Mouse (Mus musculus) lung, postnatal 10 days (tissue): ENCODE measurements at regions not wholly inside any gene's neighbourhood (a gene's known extent, or its start where the extent isn't known, plus 50 kb on each side); places are given as distances from the start of the nearest gene placed in this dataset.
A peak's percentile ranks its signal among the peaks of the same experiment; 100 is the strongest.
"Not testable (repeated sequence)": the region's sequence is repeated elsewhere in the genome, so short reads cannot be mapped to it uniquely, and the experiment has no call there.

Experiments
- DNase-seq: peaks from one replicate; pipeline ENCODE4 v3.0.0; 2021

DNA sequence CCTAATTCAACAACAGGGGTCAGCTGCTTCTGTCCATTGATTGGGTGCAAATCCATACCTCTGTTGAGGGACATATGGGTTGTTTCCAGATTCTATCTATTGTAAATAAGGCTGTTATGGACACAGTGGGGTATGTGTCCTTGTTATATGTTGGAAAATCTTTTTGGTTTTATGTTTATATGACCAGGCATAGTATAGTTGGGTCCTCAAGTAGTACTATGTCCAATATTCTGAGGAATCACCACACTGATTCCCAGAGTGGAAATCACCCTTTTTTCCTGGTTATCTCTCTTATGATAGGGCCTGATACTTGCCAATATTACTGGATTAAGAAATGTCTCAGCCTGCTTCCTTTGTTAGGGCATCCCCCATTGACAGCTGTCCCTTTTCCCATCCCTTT is 1471.0 kb downstream of the Kcnt2 start:
- DNase-seq = no peak

DNA sequence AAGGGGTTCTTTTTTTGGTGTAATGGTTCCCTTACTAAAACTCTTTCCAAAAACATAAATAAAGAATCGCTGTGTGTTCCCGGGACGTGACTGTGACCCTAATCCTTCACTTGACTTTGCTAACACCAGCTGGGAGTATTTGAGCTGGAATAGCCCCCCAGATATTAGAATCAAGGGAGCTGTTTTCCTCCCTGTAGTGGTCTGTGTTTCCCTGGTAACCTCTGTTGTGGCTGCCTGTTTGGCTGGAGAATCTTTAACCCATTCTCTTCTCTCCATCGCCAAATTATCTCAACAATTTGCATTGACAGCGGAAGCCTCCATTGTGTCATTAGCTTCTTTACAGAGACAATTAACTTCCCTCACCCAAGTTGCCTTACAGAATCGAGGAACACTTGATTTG is 1471.6 kb downstream of the Kcnt2 start:
- DNase-seq = no peak

GRCm38 (mm10) chr1:141741299-141741698 is 1495.3 kb downstream of the Kcnt2 start:
- no peak for DNase-seq

GRCm38 (mm10) chr1:141776059-141776458 is 1530.1 kb downstream of the Kcnt2 start:
- no peak for DNase-seq

DNA sequence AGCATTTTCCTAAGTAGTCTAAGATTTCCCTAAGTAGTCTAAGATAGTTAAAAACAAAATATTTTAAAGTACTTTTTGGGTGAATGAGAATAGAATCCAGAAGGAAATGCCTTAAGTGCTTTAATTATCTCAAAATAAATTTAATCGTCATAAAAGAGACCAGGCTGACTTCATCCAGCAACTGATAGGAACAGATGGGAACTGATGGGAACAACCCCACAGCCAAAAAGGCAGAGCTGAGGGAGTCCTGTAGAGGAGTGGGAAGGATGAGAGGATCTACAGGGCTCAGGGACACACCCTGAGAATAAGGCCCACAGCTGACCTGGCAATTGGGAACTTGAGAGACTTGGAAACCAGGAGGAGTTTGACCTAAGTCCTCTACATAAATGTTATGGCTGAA is 1537.4 kb downstream of the Kcnt2 start:
- DNase-seq = no peak

DNA sequence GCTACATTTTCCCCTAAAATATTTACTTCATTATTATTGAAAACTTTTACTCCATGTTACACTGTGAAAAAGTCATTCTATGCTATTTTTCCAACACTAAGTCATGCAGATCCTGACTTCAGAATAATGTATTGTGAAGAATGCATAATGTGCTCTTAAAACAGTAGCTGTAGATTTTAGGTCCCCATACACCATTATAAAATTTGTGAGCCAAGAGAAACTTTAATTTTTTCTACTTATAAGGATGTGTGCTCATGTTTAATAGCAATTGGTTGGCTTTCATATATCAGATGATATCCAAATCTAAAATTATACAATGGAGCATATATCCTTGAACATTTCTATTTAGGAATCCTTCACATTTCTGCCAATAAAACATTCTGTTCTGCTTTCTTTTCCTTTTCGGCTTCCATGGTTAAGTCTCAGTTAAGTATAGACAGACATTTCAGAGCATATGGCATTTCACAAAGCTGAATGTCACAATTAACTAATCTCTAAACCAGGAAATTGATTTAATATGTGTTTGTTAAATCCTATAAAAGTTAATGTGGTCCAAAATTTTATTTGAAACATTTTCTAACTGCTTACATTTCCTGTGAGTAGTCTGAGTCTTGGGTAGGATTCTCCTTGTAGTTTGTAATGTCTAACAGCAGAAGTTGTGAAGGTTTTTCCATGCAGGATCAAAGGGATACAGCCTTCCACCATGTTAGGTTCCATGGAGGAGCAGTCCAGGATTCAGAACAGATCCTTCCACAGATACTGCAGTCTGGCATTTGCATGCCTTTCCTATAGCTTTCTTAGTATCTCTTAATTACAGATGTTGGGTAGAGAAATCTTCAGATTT is 1567.6 kb downstream of the Kcnt2 start:
- no peak for DNase-seq

- DNase-seq = no peak
Observed at GRCm38 (mm10) chr1:141831444-141831843, 1585.5 kb downstream of the Kcnt2 start.

- DNase-seq = no peak
Observed at GRCm38 (mm10) chr1:141842547-141842946, 1596.6 kb downstream of the Kcnt2 start.

DNA sequence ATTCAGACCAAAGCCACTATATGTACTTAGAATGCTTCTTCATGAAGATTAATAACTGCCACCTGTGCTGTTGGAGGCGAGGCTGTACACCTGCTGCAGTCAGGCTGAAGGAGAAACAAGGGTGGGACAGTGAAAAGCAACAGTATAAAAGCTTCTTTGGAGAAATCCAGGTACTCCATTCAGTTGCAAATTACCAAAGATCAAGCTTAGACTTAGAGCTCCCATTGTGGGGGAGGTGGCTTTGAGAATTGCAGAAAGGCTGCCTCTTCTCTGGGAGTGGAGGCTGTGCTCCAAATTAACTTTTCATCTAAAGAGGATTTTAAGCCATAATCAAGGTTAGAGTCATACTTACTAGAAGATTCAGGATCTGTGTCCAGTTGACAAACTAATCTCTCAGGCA is 1607.9 kb downstream of the Kcnt2 start:
- not testable (repeated sequence) for DNase-seq

DNA sequence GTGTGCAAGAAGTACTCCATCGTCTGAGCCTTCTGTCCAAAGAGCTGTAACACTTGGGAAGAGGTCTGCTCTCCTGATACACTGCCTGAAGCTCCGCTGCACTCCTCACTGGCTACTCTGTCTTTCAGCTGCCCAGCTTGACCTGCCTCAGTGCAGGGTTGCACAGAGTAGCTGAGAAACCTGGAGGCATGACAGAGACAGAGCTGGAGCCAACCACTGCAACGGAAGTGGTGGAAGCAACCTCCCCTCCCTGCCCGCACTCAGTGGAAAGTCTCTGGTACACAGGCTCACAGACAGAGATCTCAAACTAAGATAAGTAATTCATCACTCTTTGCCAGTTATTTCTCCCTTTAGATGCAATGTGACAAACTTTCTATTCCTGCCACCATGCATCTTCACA is 1638.4 kb downstream of the Kcnt2 start:
- DNase-seq = no peak

DNA sequence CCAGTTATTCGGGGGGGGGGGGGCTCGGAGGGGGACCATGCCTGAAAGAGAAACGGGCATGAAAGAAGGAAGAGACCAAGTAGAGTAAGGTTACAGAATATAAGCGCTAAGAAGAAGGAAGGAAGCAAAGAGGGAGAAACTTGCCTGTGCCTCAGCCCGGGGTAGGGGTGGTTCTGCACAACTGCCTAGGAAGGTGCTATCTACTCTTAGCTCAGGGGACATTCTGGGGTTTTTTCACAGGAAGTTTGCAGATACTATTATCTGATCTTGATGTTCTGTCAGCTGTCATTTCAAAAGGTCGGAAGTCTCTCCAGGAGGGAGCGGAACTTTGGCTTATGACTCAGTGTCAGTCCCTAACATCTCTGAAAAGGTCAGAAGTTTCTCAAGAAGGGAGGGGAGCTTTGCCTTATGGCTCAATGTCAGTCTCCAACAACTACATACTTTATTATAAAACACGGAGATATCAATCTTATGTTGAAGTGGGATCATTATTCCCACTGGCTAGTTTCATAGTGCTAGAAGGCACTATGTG is 1652.0 kb downstream of the Kcnt2 start:
- no peak for DNase-seq

GRCm38 (mm10) chr1:141911714-141912398 is 1665.9 kb downstream of the Kcnt2 start:
- no peak for DNase-seq

DNA sequence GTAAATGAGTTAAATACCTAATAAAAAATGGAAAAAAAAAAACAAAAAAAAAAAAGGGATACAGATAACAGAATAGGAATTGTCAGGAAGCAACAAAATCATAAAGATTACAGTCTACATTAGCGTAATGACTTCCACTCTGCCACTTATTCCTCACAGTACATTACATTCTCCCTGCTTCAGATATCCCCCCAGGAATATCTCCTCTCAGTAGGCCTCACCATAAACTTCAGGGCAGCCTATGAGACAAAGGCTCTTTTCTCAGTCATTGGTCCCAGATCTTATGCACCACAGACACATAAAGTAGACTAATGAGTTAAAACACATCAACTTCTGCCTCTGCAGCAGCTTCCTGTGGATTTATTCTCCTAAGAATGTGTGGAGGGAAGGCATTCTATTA is 1680.2 kb downstream of the Kcnt2 start:
- no peak for DNase-seq

DNA sequence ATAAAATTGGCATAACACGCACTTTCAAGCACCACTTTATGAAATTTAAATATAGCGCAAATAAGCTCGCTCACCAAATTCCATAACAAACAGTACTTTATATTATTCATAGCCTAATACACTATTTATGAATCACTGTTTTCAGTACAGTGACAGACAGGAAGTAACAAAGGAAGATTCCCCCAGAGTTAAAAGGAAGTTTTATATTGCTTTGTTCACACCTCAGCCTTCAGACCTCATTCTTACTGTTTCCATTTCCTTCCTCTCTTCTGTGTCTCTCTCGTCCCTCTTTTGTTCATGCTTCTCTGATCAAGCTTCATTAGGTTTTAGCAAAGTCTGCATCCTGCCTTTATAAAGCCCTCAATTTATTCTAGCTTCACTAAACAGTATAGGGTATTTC is 1680.8 kb downstream of the Kcnt2 start:
- DNase-seq = no peak

DNA sequence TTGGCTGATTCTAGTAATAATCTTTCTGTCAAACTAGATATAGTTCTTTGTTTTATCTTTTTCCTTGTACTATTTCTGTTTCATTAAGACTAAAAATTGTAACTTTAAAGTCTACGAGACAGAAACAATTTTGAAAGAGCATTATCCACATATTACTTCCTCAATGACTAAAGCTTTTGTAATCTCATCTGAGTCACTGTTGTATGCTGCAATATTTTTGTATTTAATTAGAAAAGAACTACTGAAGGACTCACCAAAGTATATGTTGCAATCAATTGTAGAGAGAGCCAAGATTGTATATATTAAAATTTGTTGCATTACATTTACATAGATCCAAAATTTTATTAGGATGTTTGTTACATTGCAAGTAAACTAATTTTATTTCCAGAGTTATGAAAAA is 1692.4 kb upstream of the B3galt2 start:
- no peak for DNase-seq

DNA sequence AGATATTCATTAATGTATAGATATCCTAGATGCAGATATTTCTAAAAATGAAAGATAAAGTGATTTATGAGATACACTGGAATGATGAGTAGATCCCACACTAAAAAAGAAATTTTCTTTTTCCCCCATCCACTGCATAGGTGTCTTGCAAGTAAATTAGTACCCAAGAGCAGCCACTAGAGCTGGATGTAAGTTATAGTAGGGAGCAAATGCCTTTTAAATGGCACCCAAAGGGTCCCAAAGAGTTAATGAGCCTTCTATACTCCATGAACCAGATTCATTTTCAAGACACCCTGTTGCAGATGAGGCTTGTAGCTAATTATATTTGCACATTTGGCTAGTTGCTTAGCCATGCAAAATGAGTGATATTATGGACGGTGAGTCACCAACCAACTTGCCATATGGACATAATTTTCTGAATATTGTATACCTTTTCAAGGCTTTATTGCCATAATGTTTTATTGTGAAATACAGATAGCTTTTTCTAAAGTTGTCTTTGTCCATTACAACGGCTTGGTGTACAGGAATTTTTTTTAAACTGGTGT is 1686.1 kb upstream of the B3galt2 start:
- DNase-seq = no peak

- DNase-seq = peak; percentile 10
Observed at GRCm38 (mm10) chr1:141961743-141962142, 1678.7 kb upstream of the B3galt2 start.

DNA sequence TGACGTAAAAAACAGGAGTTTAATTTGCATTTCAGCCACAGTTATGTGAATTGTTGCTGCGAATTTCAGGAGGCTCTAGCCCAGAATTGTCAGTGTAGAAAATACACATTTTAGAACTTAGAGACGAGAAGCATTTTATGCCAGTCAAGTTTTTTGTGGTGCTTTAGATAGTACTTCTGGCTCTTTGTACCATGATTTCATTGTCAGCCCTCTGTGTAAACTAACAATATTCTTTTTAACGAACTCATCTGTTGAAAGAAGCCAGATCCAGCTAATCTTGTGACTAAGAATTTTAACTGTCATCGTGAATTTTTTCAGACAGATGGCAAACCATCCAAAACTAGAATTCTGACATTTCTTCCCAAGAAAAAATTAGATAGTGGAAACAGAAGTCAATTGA is 1672.3 kb upstream of the B3galt2 start:
- no peak for DNase-seq

- no peak for DNase-seq
Observed at GRCm38 (mm10) chr1:141974329-141974728, 1666.1 kb upstream of the B3galt2 start.

DNA sequence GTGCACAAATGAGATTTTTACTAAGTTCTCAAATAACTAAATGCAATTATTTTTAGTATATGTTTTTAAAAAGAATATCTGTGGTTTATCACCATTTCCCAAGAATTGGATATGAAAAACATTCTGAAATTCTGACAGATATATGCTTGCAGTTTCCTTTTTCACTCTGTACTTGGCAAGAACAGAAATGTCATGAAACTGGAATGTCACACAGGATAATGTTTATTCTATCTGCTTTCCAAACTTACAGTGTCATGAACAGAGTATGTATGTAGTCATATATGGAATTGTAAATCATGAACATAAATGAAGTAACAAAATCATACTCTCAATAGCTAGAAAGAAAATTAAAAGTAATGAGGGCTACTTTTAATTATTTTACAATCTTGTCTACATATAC is 1640.7 kb upstream of the B3galt2 start:
- DNase-seq = no peak

GRCm38 (mm10) chr1:142000335-142000734 is 1640.1 kb upstream of the B3galt2 start:
- no peak for DNase-seq

- no peak for DNase-seq
Observed at GRCm38 (mm10) chr1:142006316-142006715, 1634.1 kb upstream of the B3galt2 start.

DNA sequence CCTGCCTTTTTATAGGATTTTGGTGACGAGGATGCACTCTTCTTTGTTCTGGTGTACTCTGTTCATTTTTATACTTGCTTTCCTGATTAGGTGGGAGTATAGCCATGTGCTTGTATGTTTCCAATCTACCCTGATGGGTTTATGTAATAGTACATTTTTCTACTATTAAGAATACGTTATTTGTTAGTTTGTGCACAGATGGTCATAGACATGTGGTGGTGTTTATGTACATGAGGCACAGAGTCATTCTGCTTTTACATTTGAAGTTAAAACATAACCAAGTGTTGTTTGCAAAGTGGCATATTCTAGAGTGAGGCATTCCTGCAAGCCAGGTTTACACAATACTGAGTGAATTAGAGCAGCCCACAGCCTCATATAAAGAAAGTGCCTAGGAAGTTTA is 1597.7 kb upstream of the B3galt2 start:
- DNase-seq = no peak

DNA sequence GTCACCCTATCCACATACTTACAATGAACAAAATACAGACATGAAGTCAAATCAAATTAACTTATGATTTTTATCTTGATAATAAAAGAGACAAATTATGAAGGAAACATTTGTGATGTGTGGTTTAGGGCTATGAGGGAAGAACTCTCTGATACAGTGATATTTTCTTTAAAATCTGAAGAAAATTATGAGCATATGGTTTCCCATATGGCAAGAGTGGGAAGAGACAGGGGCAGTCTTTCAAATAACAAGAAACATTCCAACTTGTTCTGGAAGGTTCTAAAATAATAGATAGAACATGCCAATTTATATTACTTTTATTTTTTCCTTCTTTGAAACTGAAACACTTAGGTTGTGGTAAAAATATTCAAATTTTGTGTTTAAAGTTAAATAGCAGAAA is 1585.3 kb upstream of the B3galt2 start:
- no peak for DNase-seq
